Mouse (Mus musculus) erythroblast, embryonic 14.5 days (primary cell): ENCODE results near the gene Rufy1.

Experiments
- GATA1 ChIP-seq: IDR thresholded peaks from 2 replicates; pipeline ENCODE4 v1.6.1; 2012; ENCODE audit warnings: low read length, inconsistent platforms, mixed read lengths
- TAL1 ChIP-seq: IDR thresholded peaks from 3 replicates; pipeline ENCODE4 v1.6.1; 2012; ENCODE audit warnings: low read length, inconsistent platforms, mixed read lengths

DNA sequence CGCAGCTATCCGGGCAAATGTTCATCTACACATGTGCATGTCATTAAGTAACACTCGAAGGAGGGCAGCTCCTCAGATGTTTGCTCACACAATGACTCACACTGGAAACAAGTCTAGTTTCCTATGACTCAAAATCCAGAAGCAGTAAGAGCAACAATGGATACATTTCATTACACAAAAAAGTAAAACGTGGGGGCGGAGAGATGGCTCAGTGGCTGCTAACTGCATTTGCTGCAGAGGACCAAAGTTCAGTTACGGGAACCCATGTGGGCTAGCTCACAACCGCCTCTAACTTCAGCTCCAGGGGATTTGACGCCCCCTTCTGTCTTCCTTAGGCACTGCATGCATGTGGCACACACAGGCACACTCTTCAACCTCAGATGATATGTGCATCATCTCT is 8.9 kb upstream of the Rufy1 start:
- TF ChIP-seq GATA1 (no peak), TAL1 (no peak)
